ENCODE assay signal across 8 mouse cellular contexts in the genomic region with DNA sequence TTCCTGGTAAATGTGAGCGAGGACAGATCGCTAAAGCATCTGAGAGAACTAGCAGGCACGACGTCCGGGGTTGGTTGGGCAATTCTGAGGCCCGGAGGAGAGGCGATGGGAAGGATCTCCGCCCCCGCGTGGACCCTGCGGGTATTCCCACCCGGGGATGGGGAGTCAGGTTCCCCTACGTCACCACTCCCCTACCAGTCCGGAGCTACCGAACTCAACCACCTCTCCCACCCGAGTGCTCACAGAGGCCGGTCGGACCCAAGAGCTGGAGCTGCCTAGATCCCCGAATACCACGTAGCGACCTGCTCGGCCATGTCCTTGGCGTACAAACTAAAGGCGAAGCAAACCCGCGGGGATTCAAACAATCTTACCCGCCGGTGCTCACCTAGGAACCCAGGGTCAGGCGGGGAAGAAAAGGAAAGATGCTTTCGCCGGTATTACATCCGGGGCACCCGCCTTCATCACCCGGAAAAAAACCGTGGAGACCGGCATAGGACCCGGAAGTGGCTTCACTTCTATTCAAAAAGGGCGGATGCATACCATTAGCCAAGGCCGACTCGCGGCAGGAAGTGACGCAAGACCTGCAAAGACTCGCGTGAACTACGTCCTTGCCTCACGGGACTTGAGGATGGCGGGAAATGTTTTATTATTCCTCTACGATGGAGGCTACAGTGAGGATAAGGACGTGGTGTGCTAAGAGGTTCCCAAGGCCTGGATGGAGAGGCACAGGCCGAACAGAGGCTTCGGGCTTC. TPM values are rescaled to one million over a fixed set of nuclear protein-coding genes. Genes with fewer than 3 reads are reported as not detected.
DNase-seq lines count a peak whose midpoint lies in the region; ATAC-seq lines count a peak whose summit lies in the region.

Gene Cd2bp2 (minus strand): TSS at position 507 of the 752 bp plus-strand sequence.

- H3K36me3 ChIP-seq in hindbrain, embryonic 14.5 days (replicated peaks; ENCODE audit: control insufficient read depth, insufficient read depth): peaks cover 80% of the 10 kb centered on the region

- peak; percentile 100 for DNase-seq in R1 (ENCODE audit: low read depth, low spot score)
- peak; percentile 93 to 96 for DNase-seq in cerebellum, postnatal 25 days
- peak; percentile 86 to 90 for DNase-seq in frontal cortex, postnatal 25 days (ENCODE audit: low spot score in 2 of 2)
- DNase-seq in hindbrain, embryonic 14.5 days (ENCODE audit: low spot score): peak; percentile 99
- DNase-seq in layer of hippocampus, postnatal 36 days: peak; percentile 95 to 96
- peak; percentile 98 for DNase-seq in lung, postnatal 36 days
- peak; percentile 99 for DNase-seq in retina, postnatal 1 day
- DNase-seq in urinary bladder, adult 18-20 months (ENCODE audit: low spot score in 2 of 2): peak; percentile 81 to 94

- H3K4me2 ChIP-seq in hindbrain, embryonic 14.5 days (replicated peaks): peak within 1 kb of the TSS; percentile 84

- H3K27ac ChIP-seq in hindbrain, embryonic 14.5 days: peak within 1 kb of the TSS; percentile 83

- peak within 1 kb of the TSS; percentile 67 for H3K4me3 ChIP-seq in hindbrain, embryonic 14.5 days (replicated peaks; ENCODE audit: low read length)

- no peaks in the 10 kb centered on the region for H3K9me3 ChIP-seq in hindbrain, embryonic 14.5 days (ENCODE audit: control insufficient read depth, low read length)

- H3K9ac ChIP-seq in hindbrain, embryonic 14.5 days: peak within 1 kb of the TSS; percentile 74

- H3K4me1 ChIP-seq in hindbrain, embryonic 14.5 days (replicated peaks; ENCODE audit: control insufficient read depth, insufficient read depth, low read length): peaks cover 17% of the 10 kb centered on the region

- WGBS in hindbrain, embryonic 14.5 days: under 1% methylated on average over 51 of the region's 51 CpGs

- H3K27me3 ChIP-seq in hindbrain, embryonic 14.5 days (ENCODE audit: control insufficient read depth, insufficient read depth, low read length): no peaks in the 10 kb centered on the region

- ATAC-seq in hindbrain, embryonic 14.5 days (ENCODE audit: low FRiP score): peak; percentile 97

RNA-seq across cellular contexts. Expression of gene Cd2bp2, which starts in this region (rescaled TPM):
- polyA plus RNA-seq in hindbrain, embryonic 14.5 days (2014; fragmentation: Nextera tagmentation; extraction: Ambion mirVana): 63.7 and 64.9 TPM in 2 replicates
- 10 to 100 TPM; 93.9 to 95.1 TPM for total RNA-seq in layer of hippocampus, postnatal 36 days (2021)

Comparison
In these comparisons a context has a peak if more than half of its experiments do, and no peak if none do; other contexts are left out.
1. Peak in every context shown above with its lines: DNase-seq, ATAC-seq, H3K4me3 ChIP-seq and H3K27ac ChIP-seq.